Mouse (Mus musculus) bone marrow macrophage, adult 2 months (primary cell): Measurements from ENCODE around the gene Slc50a1. TPM values are rescaled to one million over a fixed set of nuclear protein-coding genes. Genes with fewer than 3 reads are reported as not detected.

Source experiments
- H3K27ac ChIP-seq: 2 replicates; pipeline ENCODE4 v1.5.1; 2012; ENCODE audit warnings: low read depth, low read length; ENCODE audit not compliant: insufficient read depth
- H3K4me1 ChIP-seq: 2 replicates; pipeline ENCODE4 v1.6.1; 2012; ENCODE audit warnings: low read length; ENCODE audit not compliant: control insufficient read depth, insufficient read depth
- H3K4me3 ChIP-seq: 2 replicates; pipeline ENCODE4 v1.5.1; 2012; ENCODE audit warnings: mild to moderate bottlenecking, low read length, moderate library complexity; ENCODE audit not compliant: insufficient read depth
- CTCF ChIP-seq: IDR thresholded peaks from 2 replicates; pipeline ENCODE4 v1.5.1; 2012; ENCODE audit warnings: low read depth, mild to moderate bottlenecking, low read length, moderate library complexity
- POLR2A ChIP-seq: IDR thresholded peaks from 2 replicates; pipeline ENCODE4 v1.6.1; 2012; ENCODE audit warnings: mild to moderate bottlenecking, low read depth, low read length, borderline replicate concordance
- polyA plus RNA-seq: library from polyadenylated mRNA; stranded (reverse); fragments of >200 nt; gene quantifications from 2 replicates; pipeline ENCODE4 v1.2.4, GENCODE M21; 2012; ENCODE audit not compliant: missing spikeins, insufficient read depth, insufficient read length

Slc50a1 gene
- polyA plus RNA-seq, 1 experiment, result 42.7 TPM

DNA sequence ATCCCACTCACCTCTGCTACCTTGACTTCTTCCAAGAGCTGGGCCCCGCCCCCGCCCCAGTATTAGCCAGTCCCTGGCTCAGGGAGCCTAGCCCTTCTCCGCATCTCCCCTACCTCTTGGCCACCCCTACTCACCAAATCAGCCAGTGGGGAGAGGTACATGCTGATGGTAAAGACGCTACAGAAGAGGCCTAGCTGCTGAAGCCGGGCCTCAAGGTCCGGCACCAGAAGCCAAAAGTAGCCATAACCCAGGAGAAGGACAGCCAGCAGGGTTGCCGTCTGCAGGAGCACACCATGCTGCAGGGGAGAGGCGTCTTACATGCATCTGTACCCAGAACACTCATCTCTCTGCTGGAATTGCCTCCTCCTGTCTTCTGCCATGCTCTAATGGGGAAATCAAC, 1.5 kb downstream of the Slc50a1 start:
- no peak for TF ChIP-seq CTCF
- H3K4me1 ChIP-seq, result peaks cover 28% of the 10 kb centered on the region
- H3K27ac ChIP-seq, result no peak overlapping the region
- no peak overlapping the region for H3K4me3 ChIP-seq

DNA sequence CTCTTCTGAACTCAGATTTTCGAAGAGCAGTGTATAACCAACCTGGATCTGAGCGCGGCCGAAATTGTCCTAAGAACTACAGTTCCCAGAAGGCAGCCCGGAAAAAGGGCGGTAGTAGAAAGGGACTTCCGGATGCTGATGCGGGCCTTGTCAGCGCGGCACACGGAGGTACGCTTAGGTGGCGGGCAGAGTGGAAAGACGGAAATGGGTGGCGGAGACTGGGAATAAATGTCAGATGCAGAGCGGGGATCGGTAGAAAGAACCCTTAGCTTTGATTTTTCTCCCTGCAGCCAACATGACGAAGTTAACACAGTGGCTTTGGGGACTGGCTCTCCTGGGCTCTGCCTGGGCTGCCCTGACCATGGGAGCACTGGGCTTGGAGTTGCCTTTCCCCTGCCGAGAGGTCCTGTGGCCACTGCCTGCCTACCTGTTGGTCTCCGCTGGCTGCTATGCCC, 3.9 kb downstream of the Slc50a1 start:
- no peak for TF ChIP-seq POLR2A
- no peak for TF ChIP-seq CTCF
- Histone ChIP-seq H3K4me1 (peaks cover 31% of the 10 kb centered on the region), H3K27ac (peak overlapping the region; percentile 16; the same call in 1 of the 2 replicates), H3K4me3 (peak overlapping the region; percentile 96)

DNA sequence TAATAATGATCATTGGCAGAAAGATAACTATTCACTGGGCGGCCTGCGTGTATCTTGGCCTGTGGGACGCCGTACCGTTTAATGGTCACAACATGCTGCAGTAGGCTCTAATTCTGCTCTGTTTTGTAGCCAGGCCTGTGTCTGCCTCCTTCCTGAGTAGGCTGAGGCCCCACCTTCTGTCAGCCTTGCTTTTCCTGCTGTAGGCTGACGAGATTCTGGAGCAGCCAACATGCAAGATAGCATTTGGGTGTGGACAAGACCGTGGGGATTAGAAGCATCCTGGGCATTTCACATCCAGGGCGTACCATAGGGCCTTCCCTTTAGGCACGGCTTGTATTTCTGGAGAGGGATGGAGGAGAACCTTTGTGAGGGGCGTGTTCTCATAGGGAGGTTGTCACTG, 8.0 kb downstream of the Slc50a1 start:
- Histone ChIP-seq H3K27ac (no peak overlapping the region), H3K4me3 (no peak overlapping the region), H3K4me1 (peaks cover 12% of the 10 kb centered on the region)
- TF ChIP-seq CTCF (no peak), POLR2A (no peak)

DNA sequence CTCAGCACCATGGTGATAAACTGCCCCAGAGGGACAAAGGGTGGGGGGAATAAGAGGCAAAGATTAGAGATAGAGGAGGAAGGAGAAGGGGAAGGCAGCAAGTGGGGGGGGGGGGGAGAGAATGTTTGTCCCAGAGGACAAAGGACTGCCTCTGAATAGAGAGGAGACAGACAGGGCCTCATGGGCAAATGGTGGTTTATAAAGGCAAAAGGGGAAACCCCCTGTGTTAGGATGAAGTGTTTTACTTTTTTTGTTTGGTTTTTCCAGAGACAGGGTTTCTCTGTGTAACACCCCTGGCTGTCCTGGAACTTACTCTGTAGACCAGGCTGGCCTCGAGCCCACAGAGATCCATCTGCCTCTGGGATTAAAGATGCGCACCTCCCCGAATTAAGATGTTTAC, 10.2 kb downstream of the Slc50a1 start:
- TF ChIP-seq POLR2A (no peak), CTCF (no peak)
- H3K4me1 ChIP-seq, result peaks cover 8% of the 10 kb centered on the region; the same call in 1 of the 2 replicates
- H3K27ac ChIP-seq, result no peak overlapping the region
- no peak overlapping the region for H3K4me3 ChIP-seq

DNA sequence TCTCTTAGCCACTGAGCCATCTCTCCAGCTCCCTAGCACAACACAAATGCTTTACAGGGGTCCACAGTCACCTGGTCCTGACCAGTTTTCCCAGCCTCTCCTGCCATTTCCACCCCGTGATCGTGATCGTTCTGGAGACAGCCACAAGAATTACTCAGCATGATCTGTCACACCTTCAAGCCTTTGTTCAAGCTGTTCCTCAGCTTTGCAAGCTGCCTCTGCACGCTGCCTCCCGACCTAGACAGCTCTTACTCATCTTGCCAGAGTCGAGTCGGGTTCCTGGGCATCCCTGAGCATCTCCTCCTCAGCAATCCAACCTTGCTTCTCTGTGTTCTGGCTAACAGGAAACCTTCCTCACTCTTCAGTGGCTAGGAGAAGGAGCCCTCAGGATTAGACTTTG, 11.3 kb downstream of the Slc50a1 start, which contains the start of gene Dpm3:
Dpm3 (plus strand) TSS at position 283 of the 400 bp plus-strand sequence.
- peaks cover 8% of the 10 kb centered on the region; the same call in 1 of the 2 replicates for H3K4me1 ChIP-seq
- TF ChIP-seq POLR2A (no peak), CTCF (no peak)

DNA sequence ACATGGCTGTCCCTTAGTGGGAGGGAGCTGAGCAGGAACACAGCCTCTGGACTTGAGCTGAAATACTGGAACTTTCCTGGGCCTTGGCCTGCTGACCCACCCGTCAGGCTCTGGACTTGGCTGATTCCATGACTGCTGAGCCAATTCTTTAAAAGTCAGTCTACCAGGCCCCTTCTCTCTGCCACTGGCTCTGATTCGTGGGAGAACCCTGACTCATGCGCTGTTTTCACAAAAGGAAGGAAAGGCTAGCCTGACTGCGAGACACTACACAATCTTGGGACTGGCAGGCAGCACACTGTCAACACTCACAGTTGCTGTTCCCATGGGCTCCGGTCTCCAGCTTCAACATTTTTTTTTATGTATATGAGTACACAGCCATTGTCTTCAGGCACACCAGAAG, 14.2 kb downstream of the Slc50a1 start:
- TF ChIP-seq CTCF (no peak), POLR2A (no peak)
- Histone ChIP-seq H3K4me1 (peaks cover 12% of the 10 kb centered on the region), H3K27ac (no peak overlapping the region), H3K4me3 (no peak overlapping the region)

More for the DNA sequence above, 11.3 kb downstream of the Slc50a1 start, which contains the start of gene Dpm3:
- Histone ChIP-seq H3K27ac (no peak within 1 kb of the TSS), H3K4me3 (no peak within 1 kb of the TSS)

DNA sequence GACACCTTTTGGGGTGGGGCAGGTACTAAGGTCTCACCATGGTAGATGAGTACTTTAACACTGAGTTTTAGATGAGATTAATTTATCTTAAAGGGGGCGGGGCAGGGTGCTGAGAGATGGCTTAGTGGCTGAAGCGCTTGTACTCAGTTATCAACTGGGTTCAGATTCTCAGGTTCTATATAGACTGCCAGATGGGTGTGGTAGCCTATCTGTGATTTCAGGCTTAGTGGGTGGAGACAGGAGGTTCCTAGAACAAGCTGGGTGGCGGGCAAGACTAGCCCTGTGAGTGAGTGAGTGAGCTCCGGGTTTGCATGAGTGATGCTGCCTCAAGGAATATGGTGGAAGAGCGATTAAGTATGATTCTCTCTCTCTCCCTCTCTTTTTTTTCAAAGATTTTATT, 15.4 kb downstream of the Slc50a1 start:
- H3K4me3 ChIP-seq, result no peak overlapping the region
- peaks cover 22% of the 10 kb centered on the region for H3K4me1 ChIP-seq
- H3K27ac ChIP-seq, result no peak overlapping the region
- TF ChIP-seq POLR2A (no peak), CTCF (no peak)

DNA sequence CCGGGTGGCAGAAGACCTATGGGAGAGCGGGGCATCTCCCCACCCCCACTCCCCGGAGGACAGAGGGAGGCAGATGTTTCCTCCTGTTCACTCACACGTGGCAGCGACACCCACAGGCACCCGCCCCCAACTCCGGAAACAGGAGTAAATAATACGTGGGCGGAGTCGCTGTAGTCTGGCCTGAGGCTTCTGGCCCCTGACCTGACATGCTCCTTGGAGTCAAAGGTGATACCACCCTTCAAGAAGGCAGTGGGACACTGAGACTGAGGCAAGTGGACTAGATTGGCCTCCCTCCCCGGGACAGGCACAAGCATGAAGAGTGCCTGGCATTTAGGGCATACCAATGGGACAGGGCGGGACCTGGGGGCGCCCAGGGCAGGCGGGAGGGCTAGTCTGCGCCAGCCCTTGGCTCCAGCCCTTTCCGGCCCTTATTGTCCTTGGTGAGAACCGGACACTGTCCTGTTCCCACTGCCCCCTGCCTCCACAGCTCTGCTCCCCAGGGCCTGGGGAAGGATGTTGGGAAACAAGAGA, 18.9 kb downstream of the Slc50a1 start:
- TF ChIP-seq POLR2A, result no peak
- TF ChIP-seq CTCF, result no peak
- H3K27ac ChIP-seq, result no peak overlapping the region
- H3K4me1 ChIP-seq, result peaks cover 30% of the 10 kb centered on the region

DNA sequence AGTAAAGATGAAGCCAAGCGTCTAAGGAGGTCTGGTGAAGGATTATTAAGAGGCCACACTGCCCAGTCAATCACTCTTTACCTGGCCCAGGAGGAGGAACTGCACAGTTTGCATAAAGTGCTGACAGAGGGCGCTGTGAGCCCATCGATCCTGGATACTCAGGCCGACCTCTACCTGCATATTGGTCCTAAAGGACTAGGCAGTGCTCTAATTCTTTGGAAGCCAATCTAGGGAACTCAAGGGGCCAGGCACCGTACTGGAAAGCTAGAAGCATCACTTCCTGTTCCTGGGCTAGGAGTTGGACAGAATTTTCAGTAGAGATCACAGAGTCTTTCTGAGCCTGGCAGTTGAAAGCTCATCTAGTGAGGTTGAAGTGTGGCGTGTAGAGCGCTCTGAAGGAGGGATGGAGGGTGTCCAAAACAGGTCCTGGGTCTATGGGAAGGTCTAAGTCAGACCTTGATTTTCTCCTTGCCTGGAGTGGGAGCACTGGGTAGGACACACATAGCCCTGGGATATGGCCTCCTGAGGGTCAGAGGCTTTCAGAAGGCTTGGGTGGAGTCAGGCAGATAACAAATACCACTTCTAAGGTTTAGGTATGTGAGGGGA, 19.8 kb downstream of the Slc50a1 start:
- TF ChIP-seq POLR2A (no peak), CTCF (no peak)
- H3K4me3 ChIP-seq, result no peak overlapping the region
- no peak overlapping the region for H3K27ac ChIP-seq
- H3K4me1 ChIP-seq, result peaks cover 26% of the 10 kb centered on the region

More for the DNA sequence above, 18.9 kb downstream of the Slc50a1 start:
- H3K4me3 ChIP-seq, result peak overlapping the region; percentile 20

DNA sequence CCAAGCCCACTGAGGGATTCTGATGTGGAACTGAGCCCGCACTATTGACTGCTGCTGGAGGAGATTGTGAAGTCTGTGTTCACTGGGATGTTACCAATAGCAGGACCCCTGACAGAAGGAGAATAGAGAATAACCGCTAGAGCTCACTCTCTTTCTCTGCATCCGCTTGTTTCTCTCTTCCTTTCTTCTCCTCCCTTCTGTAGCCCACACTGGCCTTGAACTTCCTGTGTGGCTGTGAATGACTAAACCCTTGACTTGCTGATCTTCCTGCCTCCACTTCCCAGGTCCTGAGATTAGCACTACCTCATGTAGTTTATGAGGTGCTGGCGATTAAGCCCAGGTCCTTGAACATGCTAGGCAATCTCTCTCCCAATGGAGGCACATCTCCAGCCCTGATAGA, 22.9 kb downstream of the Slc50a1 start:
- TF ChIP-seq CTCF (no peak), POLR2A (no peak)
- no peak overlapping the region for H3K27ac ChIP-seq
- H3K4me3 ChIP-seq, result peak overlapping the region; percentile 81; the same call in 1 of the 2 replicates
- peaks cover 28% of the 10 kb centered on the region for H3K4me1 ChIP-seq
